Mouse (Mus musculus): Measurements from ENCODE around the gene Tada2a. TPM values are rescaled to one million over a fixed set of nuclear protein-coding genes. Genes with fewer than 3 reads are reported as not detected.

Tada2a gene
- total RNA-seq, 1 experiment: 38.9 TPM

DNA sequence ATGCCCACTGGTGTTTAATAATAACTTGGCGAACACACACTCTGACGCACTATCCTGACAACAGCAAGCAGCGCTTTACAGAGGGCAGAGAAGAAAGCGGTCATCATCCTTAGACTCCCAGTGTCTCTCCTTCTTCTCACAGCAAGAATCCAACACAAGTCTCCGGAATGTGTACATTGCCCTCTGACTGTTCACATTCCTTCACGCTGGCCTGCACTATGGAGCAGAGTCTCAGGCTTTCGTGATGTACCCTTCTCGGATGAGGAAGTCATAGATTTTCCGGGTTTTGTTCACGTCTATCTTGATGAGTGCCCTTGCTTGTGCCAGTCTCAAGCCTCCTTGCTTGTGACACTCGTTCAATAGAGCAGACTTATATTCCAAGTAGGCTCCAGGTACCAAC is 50.0 kb downstream of the Tada2a start:
- no peak overlapping the region for H3K9ac ChIP-seq (ENCODE audit: insufficient read depth, low read depth, low read length, poor library complexity, severe bottlenecking)
- in situ Hi-C loops (cut with MboI; ENCODE audit: low sequenced_read_pairs in 2 of 2, unreplicated experiment in 2 of 2): no loop called here
- peaks cover 2 to 4% of the 10 kb centered on the region in 2 experiments; a peak in 3 of 4 replicates for H3K4me1 ChIP-seq (ENCODE audit: control insufficient read depth in 2 of 2, insufficient read depth in 2 of 2, low read length in 2 of 2, poor library complexity in 1 of 2)
- no peak overlapping the region for H3K4me3 ChIP-seq (ENCODE audit: insufficient read depth in 1 of 2, low read depth in 1 of 2, low read length in 2 of 2, poor library complexity in 1 of 2, severe bottlenecking in 1 of 2)
- H3K36me3 ChIP-seq (ENCODE audit: control insufficient read depth, insufficient read depth, low read length, poor library complexity, severe bottlenecking): peaks cover 21% of the 10 kb centered on the region
- H3K27ac ChIP-seq (ENCODE audit: insufficient read depth, low read depth, low read length, poor library complexity, severe bottlenecking): no peak overlapping the region
- TF ChIP-seq ZNF384 (IDR thresholded peaks at IDR 0.05; ENCODE audit: low read depth, low read length) (no peak), CHD2 (IDR thresholded peaks at IDR 0.05; ENCODE audit: low read depth, low read length) (no peak), HCFC1 (IDR thresholded peaks at IDR 0.05; ENCODE audit: borderline replicate concordance, insufficient read depth, low read length) (no peak), MAFK (IDR thresholded peaks at IDR 0.05; ENCODE audit: insufficient read depth, low read depth, low read length) (no peak), ZC3H11A (IDR thresholded peaks at IDR 0.05; ENCODE audit: borderline replicate concordance, low read depth, low read length) (no peak)
- no peaks in the 10 kb centered on the region for H3K9me3 ChIP-seq (ENCODE audit: control insufficient read depth, insufficient read depth, low read depth, low read length)
- DNase-seq (ENCODE audit: low read depth, low spot score): no peak

DNA sequence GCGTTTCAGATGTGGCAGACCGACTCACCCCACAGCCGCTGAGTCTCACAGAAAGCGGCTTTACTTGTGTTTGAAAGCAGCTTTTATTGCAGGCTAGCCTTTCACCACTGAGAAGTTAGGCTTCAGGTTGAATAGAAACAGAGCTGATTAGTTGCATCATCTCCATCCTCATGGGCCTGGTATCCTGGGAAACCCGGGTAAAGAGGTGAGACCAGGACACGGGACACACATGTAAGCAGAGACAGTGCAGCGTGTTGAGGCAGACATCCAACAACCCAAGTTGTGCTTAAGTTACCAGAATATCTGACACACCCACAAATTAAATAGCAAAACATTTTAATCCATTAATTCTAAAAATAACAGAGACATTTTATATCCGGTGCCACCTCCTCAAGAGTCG is 50.8 kb downstream of the Tada2a start:
- no peak overlapping the region for H3K27ac ChIP-seq (ENCODE audit: insufficient read depth, low read depth, low read length, poor library complexity, severe bottlenecking)
- H3K36me3 ChIP-seq (ENCODE audit: control insufficient read depth, insufficient read depth, low read length, poor library complexity, severe bottlenecking): peaks cover 21% of the 10 kb centered on the region
- H3K9me3 ChIP-seq (ENCODE audit: control insufficient read depth, insufficient read depth, low read depth, low read length): no peaks in the 10 kb centered on the region
- peaks cover 2 to 4% of the 10 kb centered on the region in 2 experiments; a peak in 3 of 4 replicates for H3K4me1 ChIP-seq (ENCODE audit: control insufficient read depth in 2 of 2, insufficient read depth in 2 of 2, low read length in 2 of 2, poor library complexity in 1 of 2)
- no peak overlapping the region for H3K9ac ChIP-seq (ENCODE audit: insufficient read depth, low read depth, low read length, poor library complexity, severe bottlenecking)
- H3K4me3 ChIP-seq (ENCODE audit: insufficient read depth in 1 of 2, low read depth in 1 of 2, low read length in 2 of 2, poor library complexity in 1 of 2, severe bottlenecking in 1 of 2): no peak overlapping the region
- no peak for DNase-seq (ENCODE audit: low read depth, low spot score)
- TF ChIP-seq CHD2 (IDR thresholded peaks at IDR 0.05; ENCODE audit: low read depth, low read length) (no peak), HCFC1 (IDR thresholded peaks at IDR 0.05; ENCODE audit: borderline replicate concordance, insufficient read depth, low read length) (no peak), MAFK (IDR thresholded peaks at IDR 0.05; ENCODE audit: insufficient read depth, low read depth, low read length) (no peak), ZC3H11A (IDR thresholded peaks at IDR 0.05; ENCODE audit: borderline replicate concordance, low read depth, low read length) (no peak), ZNF384 (IDR thresholded peaks at IDR 0.05; ENCODE audit: low read depth, low read length) (no peak)
- in situ Hi-C loops (cut with MboI; ENCODE audit: low sequenced_read_pairs in 2 of 2, unreplicated experiment in 2 of 2): no loop called here

DNA sequence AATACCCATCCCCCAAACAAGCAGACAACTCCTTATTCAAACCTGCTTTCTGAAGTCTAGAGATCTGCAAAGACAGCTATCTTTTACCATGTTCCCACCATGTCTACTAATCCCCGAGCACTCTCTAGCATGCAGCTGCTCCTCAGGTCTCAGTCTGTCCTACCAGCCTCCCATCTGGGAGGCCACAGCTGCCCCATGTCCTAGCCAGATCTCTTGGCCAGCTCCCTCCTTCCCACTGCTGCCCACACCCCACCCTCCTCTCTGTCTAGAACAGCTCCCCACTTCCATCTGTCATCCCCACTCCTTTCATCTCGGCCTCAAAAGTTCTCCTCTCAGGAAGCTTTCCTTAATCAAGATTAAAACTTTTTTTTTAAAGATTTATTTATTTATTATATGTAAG is 52.4 kb downstream of the Tada2a start:
- Histone ChIP-seq H3K36me3 (ENCODE audit: control insufficient read depth, insufficient read depth, low read length, poor library complexity, severe bottlenecking) (peaks cover 21% of the 10 kb centered on the region), H3K4me1 (ENCODE audit: control insufficient read depth in 2 of 2, insufficient read depth in 2 of 2, low read length in 2 of 2, poor library complexity in 1 of 2) (peaks cover 2 to 6% of the 10 kb centered on the region in 2 experiments; a peak in 3 of 4 replicates), H3K9me3 (ENCODE audit: control insufficient read depth, insufficient read depth, low read depth, low read length) (no peaks in the 10 kb centered on the region), H3K27ac (ENCODE audit: insufficient read depth, low read depth, low read length, poor library complexity, severe bottlenecking) (no peak overlapping the region), H3K4me3 (ENCODE audit: insufficient read depth in 1 of 2, low read depth in 1 of 2, low read length in 2 of 2, poor library complexity in 1 of 2, severe bottlenecking in 1 of 2) (no peak overlapping the region), H3K9ac (ENCODE audit: insufficient read depth, low read depth, low read length, poor library complexity, severe bottlenecking) (no peak overlapping the region)
- in situ Hi-C loops (cut with MboI; ENCODE audit: low sequenced_read_pairs in 2 of 2, unreplicated experiment in 2 of 2): no loop called here
- TF ChIP-seq ZNF384 (IDR thresholded peaks at IDR 0.05; ENCODE audit: low read depth, low read length) (no peak), MAFK (IDR thresholded peaks at IDR 0.05; ENCODE audit: insufficient read depth, low read depth, low read length) (no peak), HCFC1 (IDR thresholded peaks at IDR 0.05; ENCODE audit: borderline replicate concordance, insufficient read depth, low read length) (no peak), ZC3H11A (IDR thresholded peaks at IDR 0.05; ENCODE audit: borderline replicate concordance, low read depth, low read length) (no peak), CHD2 (IDR thresholded peaks at IDR 0.05; ENCODE audit: low read depth, low read length) (no peak)
- no peak for DNase-seq (ENCODE audit: low read depth, low spot score)

DNA sequence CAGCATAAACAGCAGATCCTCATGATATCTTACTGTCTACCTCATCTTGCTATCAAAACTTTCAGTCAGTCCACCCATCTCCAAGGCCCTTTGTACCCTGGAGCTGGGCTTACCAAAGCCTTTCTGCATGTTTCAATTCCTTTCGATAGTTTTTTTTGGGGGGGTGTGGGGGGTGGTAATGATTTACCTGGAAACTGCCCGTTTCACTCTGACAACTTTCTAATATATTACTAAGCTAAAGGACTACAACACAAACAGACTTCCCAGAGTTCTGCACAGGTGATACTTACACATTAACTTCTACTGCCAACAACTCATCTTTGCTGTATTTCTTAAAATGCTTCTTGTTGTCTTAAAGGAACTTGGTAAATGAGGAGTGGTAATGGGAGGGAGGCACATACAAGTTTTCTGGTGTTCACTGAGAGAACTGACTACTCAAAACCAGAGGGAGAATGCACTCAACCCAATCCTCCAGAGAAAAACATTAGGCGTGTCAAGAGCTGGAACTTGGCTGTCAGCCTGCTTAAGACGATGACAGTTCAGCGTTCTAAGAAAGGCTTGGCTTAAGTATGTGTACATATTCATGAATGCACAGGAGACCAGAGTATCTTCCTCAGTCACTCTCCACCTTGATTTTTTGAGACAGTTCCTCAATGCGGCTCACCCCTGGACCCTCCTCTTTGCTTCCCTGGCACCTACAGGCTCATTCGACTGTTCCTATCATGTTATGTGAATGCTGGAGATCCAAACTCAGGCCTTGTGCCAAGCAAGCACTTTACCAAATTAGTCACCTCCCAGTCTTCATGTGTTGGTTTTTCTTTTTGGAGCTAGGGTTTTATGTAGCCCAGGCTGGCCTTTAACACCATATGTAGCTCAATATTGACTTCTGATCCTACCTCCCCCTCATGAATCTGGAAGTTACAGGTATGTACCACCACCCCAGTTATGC is 55.3 kb downstream of the Tada2a start:
- Histone ChIP-seq H3K27ac (ENCODE audit: insufficient read depth, low read depth, low read length, poor library complexity, severe bottlenecking) (no peak overlapping the region), H3K9me3 (ENCODE audit: control insufficient read depth, insufficient read depth, low read depth, low read length) (no peaks in the 10 kb centered on the region), H3K4me3 (ENCODE audit: insufficient read depth in 1 of 2, low read depth in 1 of 2, low read length in 2 of 2, poor library complexity in 1 of 2, severe bottlenecking in 1 of 2) (no peak overlapping the region), H3K9ac (ENCODE audit: insufficient read depth, low read depth, low read length, poor library complexity, severe bottlenecking) (no peak overlapping the region), H3K4me1 (ENCODE audit: control insufficient read depth in 2 of 2, insufficient read depth in 2 of 2, low read length in 2 of 2, poor library complexity in 1 of 2) (peaks cover 0 to 5% of the 10 kb centered on the region in 2 experiments; a peak in 1 of 4 replicates), H3K36me3 (ENCODE audit: control insufficient read depth, insufficient read depth, low read length, poor library complexity, severe bottlenecking) (peaks cover 7% of the 10 kb centered on the region)
- in situ Hi-C loops (cut with MboI; ENCODE audit: low sequenced_read_pairs in 2 of 2, unreplicated experiment in 2 of 2): no loop called here
- DNase-seq (ENCODE audit: low read depth, low spot score): no peak
- no peak for TF ChIP-seq MAFK (IDR thresholded peaks at IDR 0.05; ENCODE audit: insufficient read depth, low read depth, low read length)
- TF ChIP-seq CHD2 (IDR thresholded peaks at IDR 0.05; ENCODE audit: low read depth, low read length): no peak
- TF ChIP-seq HCFC1 (IDR thresholded peaks at IDR 0.05; ENCODE audit: borderline replicate concordance, insufficient read depth, low read length): no peak
- TF ChIP-seq ZNF384 (IDR thresholded peaks at IDR 0.05; ENCODE audit: low read depth, low read length): no peak
- TF ChIP-seq ZC3H11A (IDR thresholded peaks at IDR 0.05; ENCODE audit: borderline replicate concordance, low read depth, low read length): no peak

Measured in ES-E14 (cell line).